Mouse (Mus musculus): ENCODE measurements at regions not wholly inside any gene's neighbourhood (a gene's known extent, or its start where the extent isn't known, plus 50 kb on each side); places are given as distances from the start of the nearest gene placed in this dataset.

GRCm38 (mm10) chr7:94046029-94046428 lies 966.4 kb downstream of the Fam181b start:
- TF ChIP-seq RCOR1 (IDR thresholded peaks at IDR 0.05; ENCODE audit: low read depth, low read length) (no peak), MXI1 (IDR thresholded peaks at IDR 0.05; ENCODE audit: low read depth, low read length) (no peak), CTCF (IDR thresholded peaks at IDR 0.05 in 2 of 3, conservative IDR thresholded peaks at IDR 0.05 in 1 of 3; ENCODE audit: control insufficient read depth in 1 of 3, insufficient read depth in 1 of 3, low read depth in 2 of 3, low read length in 3 of 3, poor library complexity in 1 of 3, severe bottlenecking in 1 of 3) (peak in 2 of 3 experiments; percentile 20 to 50; a peak in 2 of 6 replicates), ZMIZ1 (IDR thresholded peaks at IDR 0.05; ENCODE audit: low read depth, low read length) (no peak), SIN3A (IDR thresholded peaks at IDR 0.05; ENCODE audit: low read length) (no peak), TAL1 (IDR thresholded peaks at IDR 0.05; ENCODE audit: low read length) (no peak), GATA1 (IDR thresholded peaks at IDR 0.05; ENCODE audit: low read depth, low read length) (no peak), USF2 (IDR thresholded peaks at IDR 0.05; ENCODE audit: borderline replicate concordance in 1 of 2, insufficient read depth in 1 of 2, low read depth in 1 of 2, low read length in 2 of 2) (no peak), NELFE (IDR thresholded peaks at IDR 0.05; ENCODE audit: low read depth, low read length) (no peak)

Data from MEL (cell line).